Mouse (Mus musculus): ENCODE measurements around the gene Olfr1295.

Gene Olfr1295

DNA sequence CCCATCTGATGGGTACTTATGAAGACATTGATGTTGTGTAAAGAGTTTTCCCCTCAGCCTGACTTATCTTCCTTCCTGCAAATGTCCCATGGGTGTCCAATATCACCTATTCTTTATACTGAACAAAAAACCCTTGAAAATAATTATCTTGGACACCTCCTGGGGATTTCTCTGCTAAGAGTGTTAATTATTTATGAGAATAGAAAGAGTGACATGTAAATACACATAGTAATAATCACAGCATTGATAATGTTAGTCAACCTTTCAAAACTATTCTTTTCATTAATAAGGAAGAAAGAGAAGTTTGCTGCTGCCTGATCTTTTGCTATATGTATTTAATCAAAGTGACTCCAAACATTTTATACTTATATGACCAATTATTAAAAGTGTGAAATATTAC, at the start of gene Olfr1295:
Olfr1295 (minus strand) TSS at position 101 of the 400 bp plus-strand sequence.
- DNase-seq (ENCODE audit: extremely low spot score, low read depth, low spot score), result no peak

DNA sequence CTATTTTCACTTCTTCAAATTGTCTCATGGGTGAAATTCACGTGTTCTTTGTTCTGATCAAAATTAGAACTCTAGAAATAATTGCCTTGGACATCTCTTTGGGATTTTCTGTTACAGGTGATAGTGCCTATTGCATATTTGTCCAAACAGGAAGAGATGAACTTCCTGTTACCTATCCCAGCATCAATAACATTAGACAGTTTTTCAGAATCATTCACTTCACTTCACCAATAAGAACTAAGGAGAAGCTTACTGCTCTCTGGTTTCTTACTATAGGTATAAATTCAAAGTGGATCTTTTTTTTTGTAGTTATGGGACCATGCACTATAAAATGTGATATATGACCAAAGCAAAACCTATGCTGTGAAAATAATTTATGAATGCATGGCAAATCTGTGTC, 29.3 kb downstream of the Olfr1295 start, which contains the start of gene Olfr1294:
Olfr1294 (minus strand) TSS at position 101 of the 400 bp plus-strand sequence.
- DNase-seq (ENCODE audit: extremely low spot score, low read depth, low spot score), result no peak

DNA sequence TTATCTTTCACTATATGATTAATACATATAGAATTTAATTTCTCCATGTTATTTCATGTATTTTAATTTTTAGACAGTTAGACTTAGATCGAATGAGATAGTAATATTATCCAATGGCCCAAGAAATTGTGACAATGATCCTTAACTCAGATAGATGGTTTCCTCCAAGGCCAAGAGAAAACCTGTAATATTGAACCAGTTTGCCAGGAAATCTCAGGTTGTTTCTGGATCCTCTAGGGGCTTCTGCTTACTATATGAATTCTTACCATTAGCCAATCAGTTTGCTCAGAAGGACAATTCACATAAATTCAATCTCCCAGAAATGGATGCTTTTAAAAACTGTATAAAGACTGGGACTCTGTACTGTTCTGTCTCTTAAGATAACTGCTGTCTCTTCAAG, 44.6 kb downstream of the Olfr1295 start, which contains the start of gene Olfr1293-ps:
Olfr1293-ps (plus strand) TSS at position 301 of the 400 bp plus-strand sequence.
- DNase-seq (ENCODE audit: extremely low spot score, low read depth, low spot score), result no peak

- no peak for DNase-seq (ENCODE audit: extremely low spot score, low read depth, low spot score)
Measured at GRCm38 (mm10) chr2:111517451-111517850, 52.0 kb downstream of the Olfr1295 start.

Measured in hindlimb bud, embryonic 11.5 days (tissue).